Mouse (Mus musculus) olfactory bulb, adult 2 months (tissue): Measurements from ENCODE around the gene Actrt3.

Experiments used
- CTCF ChIP-seq: fragments of 200-500 bp; IDR thresholded peaks from 2 replicates; pipeline ENCODE4 v1.5.1; 2012; ENCODE audit warnings: low read depth, mild to moderate bottlenecking, low read length, moderate library complexity; ENCODE audit not compliant: insufficient read depth
- POLR2A ChIP-seq: fragments of 200-500 bp; IDR thresholded peaks from 2 replicates; pipeline ENCODE4 v1.6.1; 2012; ENCODE audit warnings: mild to moderate bottlenecking, low read depth, low read length, moderate library complexity; ENCODE audit not compliant: insufficient read depth

- TF ChIP-seq POLR2A, result no peak
- TF ChIP-seq CTCF, result no peak
Observed at GRCm38 (mm10) chr3:30620132-30620531, 20.4 kb upstream of the Actrt3 start.
